Mouse (Mus musculus) lung, embryonic 14.5 days (tissue): ENCODE measurements at regions not wholly inside any gene's neighbourhood (a gene's known extent, or its start where the extent isn't known, plus 50 kb on each side); places are given as distances from the start of the nearest gene placed in this dataset.

Source experiments
- ATAC-seq: fragments of 200-750 bp; cut with Nextera tagmentation; 2 replicates; pipeline ENCODE4 v1.8.0; 2017; ENCODE audit warnings: mild to moderate bottlenecking, moderate TSS enrichment, moderate library complexity; ENCODE audit not compliant: insufficient read depth
- DNase-seq: peaks from one replicate; pipeline ENCODE4 v3.0.0-alpha.2; 2015
- H3K27ac ChIP-seq: fragments of 300-500 bp; sonication (generic); 2 replicates; pipeline ENCODE4 v1.5.1; 2014; ENCODE audit warnings: low read depth, mild to moderate bottlenecking, moderate library complexity
- H3K27me3 ChIP-seq: fragments of 300-500 bp; sonication (generic); 2 replicates; pipeline ENCODE4 v1.6.1; 2014; ENCODE audit warnings: low read length, control low read depth; ENCODE audit not compliant: insufficient read depth
- H3K36me3 ChIP-seq: fragments of 300-500 bp; sonication (generic); 2 replicates; pipeline ENCODE4 v1.6.1; 2014; ENCODE audit warnings: control low read depth; ENCODE audit not compliant: insufficient read depth
- H3K4me1 ChIP-seq: fragments of 300-500 bp; sonication (generic); 2 replicates; pipeline ENCODE4 v1.6.1; 2014; ENCODE audit warnings: antibody characterized with exemption, control low read depth; ENCODE audit not compliant: insufficient read depth
- H3K4me2 ChIP-seq: fragments of 300-500 bp; sonication (generic); 2 replicates; pipeline ENCODE4 v1.6.1; 2014; ENCODE audit warnings: mild to moderate bottlenecking
- H3K4me3 ChIP-seq: fragments of 300-500 bp; sonication (generic); 2 replicates; pipeline ENCODE4 v1.5.1; 2014; ENCODE audit warnings: low read depth, low read length
- H3K9ac ChIP-seq: fragments of 300-500 bp; sonication (generic); 2 replicates; pipeline ENCODE4 v1.6.1; 2014
- H3K9me3 ChIP-seq: fragments of 300-500 bp; sonication (generic); 2 replicates; pipeline ENCODE4 v1.6.1; 2016; ENCODE audit warnings: low read depth, low read length, control low read depth
- CTCF ChIP-seq: IDR thresholded peaks from 2 replicates; pipeline ENCODE4 v1.5.1; 2016; ENCODE audit warnings: antibody characterized with exemption, low read depth
- WGBS: fragments of 180-500 bp; shearing (Covaris S2); extraction: QIAGEN DNeasy Blood & Tissue Kit; methylation state at CpG from one replicate; pipeline ENCODE4 v1.1.7; 2014; 5-methylcytosine and 5-hydroxymethylcytosine counted together

DNA sequence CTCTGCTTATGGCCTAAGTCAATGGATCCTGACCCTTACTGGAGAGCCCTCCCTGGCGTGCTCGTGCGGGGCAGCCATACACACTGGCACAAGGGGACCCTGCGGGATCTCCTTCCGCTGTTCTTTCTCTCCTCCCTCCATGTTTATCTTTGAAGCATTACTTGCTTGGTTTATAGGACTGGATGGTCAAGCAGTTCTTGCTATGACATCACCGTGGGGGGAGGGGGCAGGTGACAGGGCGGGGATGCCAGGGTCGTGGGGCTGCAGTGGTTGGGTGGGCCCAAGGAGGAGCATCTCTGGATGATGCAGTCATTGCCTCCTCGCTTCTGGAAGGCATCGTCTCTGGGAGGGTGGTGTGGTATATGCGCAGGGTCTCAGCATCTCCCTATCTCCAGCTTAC is 142.4 kb upstream of the Rtl1 start:
- DNase-seq (no peak), ATAC-seq (no peak)
- no peak overlapping the region for H3K27ac ChIP-seq
- peaks cover 5% of the 10 kb centered on the region; the same call in 1 of the 2 replicates for H3K4me1 ChIP-seq
- H3K36me3 ChIP-seq, result peaks cover 65% of the 10 kb centered on the region
- H3K4me2 ChIP-seq, result no peak overlapping the region
- H3K9me3 ChIP-seq, result no peaks in the 10 kb centered on the region
- H3K4me3 ChIP-seq, result no peak overlapping the region
- no peak for TF ChIP-seq CTCF
- H3K9ac ChIP-seq, result no peak overlapping the region
- no peaks in the 10 kb centered on the region for H3K27me3 ChIP-seq
- 89% methylated on average over 11 of the region's 11 CpGs for WGBS

DNA sequence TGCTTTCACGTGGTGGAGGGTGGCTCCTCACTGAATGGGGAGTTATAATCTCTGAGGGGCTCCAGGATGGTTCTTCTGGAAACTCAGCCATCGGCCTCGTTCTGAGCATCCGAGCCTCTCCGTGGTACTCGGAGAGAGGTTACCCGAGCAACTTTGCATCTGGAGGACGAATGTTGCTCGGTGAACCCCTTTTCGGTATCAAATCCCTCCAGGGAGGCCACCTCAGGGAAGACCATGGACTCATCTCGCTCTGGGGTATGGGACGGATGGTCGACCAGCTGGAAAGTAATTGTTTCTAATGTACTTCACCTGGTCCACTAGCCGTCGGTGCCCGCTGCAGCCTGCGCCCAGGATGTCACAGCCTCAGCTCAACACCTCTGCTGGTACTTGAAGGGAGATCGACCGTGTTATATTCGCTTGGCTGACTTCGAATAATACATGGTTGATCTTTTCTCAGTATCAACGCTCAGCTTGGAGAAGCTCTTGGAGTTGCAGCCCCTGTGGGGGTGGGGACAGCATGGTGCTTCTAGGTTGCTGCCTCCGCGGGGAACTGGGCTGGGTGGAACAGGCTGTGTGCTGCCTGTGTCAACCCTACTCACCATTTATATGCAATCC is 143.0 kb upstream of the Rtl1 start:
- Histone ChIP-seq H3K4me3 (no peak overlapping the region), H3K4me2 (no peak overlapping the region), H3K9me3 (no peaks in the 10 kb centered on the region), H3K4me1 (peaks cover 8% of the 10 kb centered on the region; the same call in 1 of the 2 replicates), H3K36me3 (peaks cover 59% of the 10 kb centered on the region), H3K27ac (no peak overlapping the region), H3K9ac (no peak overlapping the region), H3K27me3 (no peaks in the 10 kb centered on the region)
- TF ChIP-seq CTCF, result no peak
- WGBS, result 90% methylated on average over 24 of the region's 24 CpGs
- no peak for ATAC-seq
- no peak for DNase-seq

DNA sequence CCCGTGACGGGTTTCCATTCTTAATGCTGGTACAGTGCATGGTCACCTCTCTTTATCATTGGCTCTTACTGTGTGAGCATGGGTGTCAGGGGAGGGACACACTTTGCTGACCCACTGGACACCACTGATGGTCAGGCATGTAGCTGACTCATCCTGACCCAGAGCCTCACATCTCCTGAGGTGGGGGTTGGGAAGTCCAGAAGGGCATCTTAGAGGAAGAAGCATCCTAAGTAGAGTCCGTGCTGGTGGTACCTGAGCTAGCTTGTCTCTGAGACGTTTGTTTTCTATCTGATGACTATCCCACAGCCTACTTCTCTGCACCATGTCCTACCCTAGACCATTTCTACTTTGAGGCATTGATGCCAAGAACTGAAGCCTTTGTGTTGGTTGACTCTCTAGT is 144.1 kb upstream of the Rtl1 start:
- Histone ChIP-seq H3K9me3 (no peaks in the 10 kb centered on the region), H3K4me1 (peaks cover 8% of the 10 kb centered on the region), H3K9ac (no peak overlapping the region), H3K27ac (no peak overlapping the region), H3K4me3 (no peak overlapping the region), H3K4me2 (no peak overlapping the region), H3K36me3 (peaks cover 59% of the 10 kb centered on the region), H3K27me3 (no peaks in the 10 kb centered on the region)
- ATAC-seq (no peak), DNase-seq (no peak)
- TF ChIP-seq CTCF, result no peak
- 81% methylated on average over 4 of the region's 4 CpGs for WGBS

DNA sequence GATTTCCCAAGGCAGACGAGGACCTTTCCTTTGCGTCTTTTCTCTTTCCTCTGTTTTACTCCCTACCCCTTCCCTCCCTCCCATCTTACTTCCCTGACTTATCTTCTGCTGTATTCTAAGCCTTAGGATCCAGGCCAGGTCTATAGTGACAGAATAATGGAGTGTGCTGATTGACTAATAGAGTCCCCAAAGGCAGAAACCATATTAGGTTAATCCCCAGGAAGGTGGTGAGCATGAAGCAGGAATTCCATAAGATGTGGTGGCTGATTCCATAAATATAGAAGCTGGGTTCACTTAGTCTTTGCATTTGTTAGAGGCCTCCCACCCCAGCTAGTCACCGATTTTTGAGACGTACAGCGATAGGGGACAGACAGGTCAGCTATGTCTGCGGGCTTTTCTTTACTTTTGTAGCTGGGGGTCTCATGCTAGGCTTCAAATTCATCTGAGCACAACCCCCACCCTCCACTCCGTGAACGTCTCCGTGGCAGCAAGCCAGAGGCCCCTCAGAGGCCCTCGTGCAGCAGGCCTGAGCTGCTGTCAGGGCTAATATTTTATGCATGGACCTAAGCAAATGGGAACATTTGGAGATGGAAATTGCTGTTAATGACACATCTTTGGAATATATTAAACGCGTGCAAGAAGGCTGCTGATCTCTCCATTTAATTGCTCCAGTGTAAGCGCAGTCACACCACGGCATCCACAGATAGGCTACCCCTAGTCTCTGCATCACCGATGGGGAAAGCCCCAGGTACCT is 145.8 kb upstream of the Rtl1 start:
- Histone ChIP-seq H3K4me3 (no peak overlapping the region), H3K36me3 (peaks cover 45% of the 10 kb centered on the region), H3K4me2 (no peak overlapping the region), H3K27ac (peak overlapping the region; percentile 69), H3K4me1 (peaks cover 8% of the 10 kb centered on the region), H3K27me3 (no peaks in the 10 kb centered on the region), H3K9me3 (no peaks in the 10 kb centered on the region), H3K9ac (no peak overlapping the region)
- no peak for TF ChIP-seq CTCF
- no peak for ATAC-seq
- 29% methylated on average over 15 of the region's 15 CpGs for WGBS
- peak; percentile 76 for DNase-seq

DNA sequence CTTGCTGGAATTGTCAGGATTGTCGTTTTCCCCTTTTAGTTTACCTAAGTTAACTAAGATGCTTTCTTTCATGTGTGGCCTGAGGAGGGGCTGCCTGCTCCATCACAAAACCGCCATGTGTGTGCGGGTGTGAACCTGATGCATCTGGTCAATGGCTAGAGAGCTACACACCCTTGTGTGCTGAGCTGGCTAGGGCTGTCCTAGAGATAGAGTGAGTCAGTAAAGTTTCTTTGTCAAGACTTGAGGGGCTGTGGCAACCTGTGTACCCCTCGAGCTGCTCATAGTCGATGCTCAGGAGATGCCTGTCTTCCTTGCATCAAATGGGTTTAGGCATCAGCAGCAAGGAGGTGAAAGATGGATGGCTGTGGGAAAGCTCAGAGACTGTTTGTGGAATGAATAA is 147.1 kb upstream of the Rtl1 start:
- Histone ChIP-seq H3K4me3 (no peak overlapping the region), H3K27ac (peak overlapping the region; percentile 86; the same call in 1 of the 2 replicates), H3K4me1 (peaks cover 8% of the 10 kb centered on the region), H3K9me3 (no peaks in the 10 kb centered on the region), H3K4me2 (no peak overlapping the region), H3K36me3 (peaks cover 34% of the 10 kb centered on the region), H3K27me3 (no peaks in the 10 kb centered on the region), H3K9ac (no peak overlapping the region)
- 52% methylated on average over 5 of the region's 5 CpGs for WGBS
- ATAC-seq (no peak), DNase-seq (no peak)
- TF ChIP-seq CTCF, result no peak

DNA sequence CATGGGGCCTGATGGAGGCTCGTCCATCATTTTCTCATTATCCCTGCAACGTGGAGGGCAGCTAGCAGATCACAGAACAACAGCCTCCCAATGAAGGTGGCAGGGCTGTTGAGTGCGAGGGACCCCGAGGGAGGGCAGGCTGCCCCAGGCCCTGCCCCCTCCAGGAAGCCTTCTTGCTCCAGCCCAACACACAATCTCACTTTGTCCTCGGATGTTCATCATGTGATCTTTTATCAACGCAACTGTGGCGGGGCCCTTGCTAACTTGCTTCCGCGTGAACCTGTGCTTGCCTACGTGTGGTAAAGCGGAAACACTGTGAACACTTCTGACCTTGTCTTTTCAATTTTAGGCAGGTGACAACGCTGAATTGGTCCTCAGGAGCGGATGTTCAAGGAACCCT is 147.6 kb upstream of the Rtl1 start:
- ATAC-seq, result no peak
- no peaks in the 10 kb centered on the region for H3K27me3 ChIP-seq
- no peak for TF ChIP-seq CTCF
- WGBS, result 57% methylated on average over 13 of the region's 13 CpGs
- H3K36me3 ChIP-seq, result peaks cover 28% of the 10 kb centered on the region
- no peaks in the 10 kb centered on the region for H3K9me3 ChIP-seq
- DNase-seq, result no peak
- peaks cover 8% of the 10 kb centered on the region for H3K4me1 ChIP-seq
- peak overlapping the region; percentile 86 for H3K27ac ChIP-seq
- no peak overlapping the region for H3K4me2 ChIP-seq
- H3K9ac ChIP-seq, result no peak overlapping the region
- H3K4me3 ChIP-seq, result no peak overlapping the region

DNA sequence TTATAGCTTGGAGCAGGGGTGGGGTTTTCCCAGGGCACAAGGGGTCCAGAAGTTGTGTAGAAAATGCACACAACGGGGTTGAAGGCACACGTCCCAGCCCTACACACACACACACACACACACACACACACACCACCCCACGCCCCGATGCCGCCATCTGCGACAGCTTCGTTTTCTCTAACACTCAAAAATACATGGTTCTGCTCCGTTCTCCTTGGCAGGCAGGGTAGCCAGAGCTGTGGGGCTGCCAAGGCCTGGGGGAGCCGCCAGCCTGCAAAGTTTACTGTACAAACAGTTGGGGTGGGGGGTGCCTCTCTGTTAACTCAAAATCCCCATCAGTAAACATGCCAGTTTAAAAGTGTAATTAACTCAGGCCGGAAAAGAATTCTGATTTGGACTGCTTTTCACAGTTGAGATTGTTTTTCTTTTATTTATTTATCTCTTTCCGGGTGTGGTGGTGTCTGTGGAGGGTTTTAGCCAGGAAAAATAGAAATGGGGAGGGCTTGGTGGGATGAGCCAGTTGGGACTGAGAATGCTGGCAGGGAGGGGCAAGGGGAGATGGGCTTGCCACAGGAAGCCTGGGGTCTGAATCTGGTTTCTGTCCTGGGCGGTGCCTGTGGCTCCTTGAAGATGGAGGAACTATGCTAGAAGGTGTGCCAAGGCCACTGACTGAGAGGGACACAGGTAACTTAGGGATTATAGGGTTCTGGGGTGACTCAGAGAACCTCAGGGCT is 148.4 kb upstream of the Rtl1 start:
- TF ChIP-seq CTCF, result no peak
- Histone ChIP-seq H3K9me3 (no peaks in the 10 kb centered on the region), H3K27me3 (no peaks in the 10 kb centered on the region), H3K4me3 (no peak overlapping the region), H3K27ac (peak overlapping the region; percentile 86), H3K9ac (no peak overlapping the region; the same call in 1 of the 2 replicates), H3K4me1 (peaks cover 8% of the 10 kb centered on the region), H3K4me2 (peak overlapping the region; percentile 50; the same call in 1 of the 2 replicates), H3K36me3 (peaks cover 21% of the 10 kb centered on the region)
- peak; percentile 70 for DNase-seq
- 36% methylated on average over 12 of the region's 12 CpGs for WGBS
- peak; percentile 52 for ATAC-seq
